Mouse (Mus musculus): ENCODE results near the gene AW822073.
"Not testable (repeated sequence)": the region's sequence is repeated elsewhere in the genome, so short reads cannot be mapped to it uniquely, and the experiment has no call there.

Gene AW822073

GRCm38 (mm10) chr10:58221571-58221970 is 3.2 kb downstream of the AW822073 start:
- not testable (repeated sequence) for DNase-seq (ENCODE audit: inconsistent ontology term)

DNA sequence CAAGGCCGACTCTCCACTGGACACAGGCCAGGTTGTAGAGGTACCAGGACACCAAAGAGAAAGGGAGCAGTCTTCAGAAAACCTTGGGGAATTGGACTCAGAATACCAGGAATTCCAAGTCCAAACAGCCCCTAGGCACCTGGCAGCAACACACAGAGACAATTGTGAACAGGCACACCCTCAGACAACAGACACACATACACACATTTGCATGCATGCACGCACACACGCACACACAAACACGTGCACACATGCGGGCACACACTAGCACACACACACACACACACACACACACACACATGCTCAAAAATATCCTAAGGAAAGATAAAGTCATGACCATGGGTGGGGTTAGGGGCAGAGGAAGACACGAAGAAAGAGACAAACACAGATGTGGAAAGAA is 4.0 kb downstream of the AW822073 start:
- DNase-seq (ENCODE audit: inconsistent ontology term): no peak

DNA sequence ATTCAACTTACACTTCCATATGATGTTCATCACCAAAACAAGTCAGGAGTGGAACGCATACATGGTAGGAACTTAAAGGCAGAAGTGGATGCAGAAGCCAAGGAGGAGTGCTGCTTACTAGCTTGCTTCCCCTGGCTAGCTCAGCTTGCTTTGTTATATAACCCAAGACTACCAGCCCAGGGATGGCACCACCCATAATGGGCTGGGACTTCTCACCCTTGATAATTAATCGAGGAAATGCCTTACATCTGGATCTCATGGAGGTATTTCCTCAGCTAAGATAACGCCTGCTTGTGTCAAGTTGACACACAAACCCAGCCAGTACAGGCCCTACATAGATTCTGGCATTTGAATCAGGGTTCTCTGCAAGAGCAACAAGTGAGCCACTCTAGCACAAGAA is 7.4 kb downstream of the AW822073 start:
- no peak for DNase-seq (ENCODE audit: inconsistent ontology term)

DNA sequence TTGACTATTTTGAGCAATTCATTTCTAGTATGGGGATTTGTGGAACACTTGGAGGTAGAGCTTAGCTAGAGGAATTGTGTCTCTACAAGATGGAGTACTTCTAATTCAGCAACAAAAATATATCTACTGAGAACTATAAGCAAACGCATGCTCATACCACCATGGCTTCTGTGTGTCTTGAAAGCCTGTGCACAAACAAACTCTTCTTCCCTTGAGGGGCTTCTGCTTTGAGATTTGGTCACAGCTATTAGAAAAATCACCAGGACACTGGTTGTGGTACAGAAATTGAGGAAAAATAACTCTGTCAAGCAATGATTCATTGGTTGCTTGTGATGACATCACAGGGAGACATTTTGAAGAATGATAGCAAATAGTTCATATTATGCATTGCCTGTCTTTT is 9.4 kb downstream of the AW822073 start:
- DNase-seq (ENCODE audit: inconsistent ontology term): no peak

GRCm38 (mm10) chr10:58214934-58215333 is 9.8 kb downstream of the AW822073 start:
- no peak for DNase-seq (ENCODE audit: inconsistent ontology term)

DNA sequence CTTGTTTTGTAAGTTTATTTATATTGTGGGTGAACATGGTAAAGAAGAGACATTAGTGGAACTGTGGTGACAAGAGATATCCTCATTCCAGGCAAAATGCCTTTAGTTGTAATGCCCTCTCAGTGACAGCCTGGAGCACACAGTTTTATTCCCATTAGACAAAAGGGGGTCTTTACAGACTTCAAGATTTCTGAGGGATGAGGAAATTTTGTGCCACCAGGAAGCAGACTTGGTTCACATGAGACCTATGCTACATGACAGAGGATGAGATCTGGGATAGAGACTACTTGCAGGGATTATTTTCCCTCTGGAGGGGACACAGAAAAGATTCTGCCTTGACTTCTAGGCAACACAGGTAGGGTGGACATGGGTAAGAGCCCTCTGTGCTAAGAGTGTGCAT is 10.2 kb downstream of the AW822073 start:
- DNase-seq (ENCODE audit: inconsistent ontology term): no peak

GRCm38 (mm10) chr10:58212230-58212629 is 12.5 kb downstream of the AW822073 start:
- no peak for DNase-seq (ENCODE audit: inconsistent ontology term)

- DNase-seq (ENCODE audit: inconsistent ontology term): no peak
Measured at GRCm38 (mm10) chr10:58211213-58211612, 13.5 kb downstream of the AW822073 start.

GRCm38 (mm10) chr10:58210514-58210913 is 14.2 kb downstream of the AW822073 start:
- DNase-seq (ENCODE audit: inconsistent ontology term): no peak

DNA sequence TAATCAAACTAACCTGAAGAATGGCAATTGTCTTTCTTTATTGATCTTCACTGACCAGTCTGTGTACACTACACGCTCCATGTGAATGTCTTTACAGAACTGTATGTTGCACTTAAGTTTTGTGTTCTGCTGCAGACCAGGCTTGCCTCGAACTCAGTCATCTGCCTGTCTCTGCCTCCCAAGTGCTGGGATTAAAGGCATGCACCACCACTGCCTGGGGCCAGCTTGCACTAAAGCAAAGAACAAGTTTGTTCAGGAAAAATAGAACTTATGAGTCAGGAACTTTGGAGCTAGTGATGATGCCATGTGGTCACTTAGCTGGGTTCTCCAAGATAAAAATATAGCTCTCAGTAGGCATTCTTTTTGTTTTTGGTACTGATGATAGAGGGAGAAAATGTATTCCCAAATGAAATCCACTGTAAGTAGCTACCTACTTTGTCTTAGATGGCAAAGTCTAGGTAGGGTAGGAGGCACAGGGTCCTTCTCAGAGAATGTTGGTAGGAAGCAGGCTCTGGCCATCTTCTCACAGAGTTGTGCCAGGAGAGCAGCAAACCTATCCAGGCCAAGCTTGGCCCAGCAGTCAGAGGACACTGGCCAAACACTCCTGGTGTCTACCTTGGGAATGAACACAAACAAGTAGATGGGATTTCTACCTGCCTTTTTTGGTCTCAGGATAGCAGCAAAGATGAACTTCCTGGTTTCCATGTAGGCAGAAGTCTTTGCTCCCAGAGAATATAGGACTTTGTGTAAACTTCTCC is 14.8 kb downstream of the AW822073 start:
- DNase-seq (ENCODE audit: inconsistent ontology term): no peak

DNA sequence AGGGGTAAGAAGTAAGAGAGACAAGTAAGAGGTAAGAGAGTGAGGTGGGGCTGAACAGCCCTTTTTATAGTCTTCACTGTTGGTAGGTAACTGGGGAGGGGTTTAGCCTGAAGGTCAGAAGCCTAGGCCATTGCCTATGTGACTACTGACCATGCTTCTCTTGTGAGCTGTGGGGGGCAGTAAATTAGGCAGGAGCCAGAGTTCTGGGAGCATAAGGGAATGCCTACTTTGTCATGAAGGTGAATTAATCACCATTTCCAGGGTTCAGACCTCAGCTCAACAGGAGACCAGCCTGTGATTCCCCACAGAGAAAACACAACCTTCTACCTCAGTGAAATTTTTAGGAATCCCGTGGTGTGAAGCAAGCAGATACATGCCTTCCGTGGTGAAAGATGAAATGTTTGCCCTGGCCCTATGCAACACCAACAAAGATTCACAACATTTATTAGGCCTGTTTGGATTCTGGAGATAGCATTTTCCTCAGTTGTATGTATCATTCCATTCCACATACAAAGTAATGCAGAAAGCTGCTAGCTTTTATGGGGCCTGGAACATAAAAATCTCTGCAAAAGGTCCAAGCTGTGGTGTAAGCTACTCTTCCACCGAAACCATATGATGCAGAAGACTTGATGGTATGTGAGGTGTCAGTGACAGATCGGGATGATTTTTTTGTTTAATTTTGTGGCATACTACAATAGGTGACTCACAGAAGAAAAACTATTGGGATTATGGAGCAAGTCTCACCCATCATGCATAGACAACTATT is 17.9 kb downstream of the AW822073 start:
- DNase-seq (ENCODE audit: inconsistent ontology term): no peak

- DNase-seq (ENCODE audit: inconsistent ontology term): no peak
Measured at GRCm38 (mm10) chr10:58205986-58206385, 18.7 kb downstream of the AW822073 start.

Data from Muller cell, postnatal 12 days (primary cell).